Mouse (Mus musculus): ENCODE measurements at regions not wholly inside any gene's neighbourhood (a gene's known extent, or its start where the extent isn't known, plus 50 kb on each side); places are given as distances from the start of the nearest gene placed in this dataset.
A peak's percentile ranks its signal among the peaks of the same experiment; 100 is the strongest.
"Not testable (repeated sequence)": the region's sequence is repeated elsewhere in the genome, so short reads cannot be mapped to it uniquely, and the experiment has no call there.

GRCm38 (mm10) chr10:112521388-112521787, 250.5 kb downstream of the Kcnc2 start:
- DNase-seq (ENCODE audit: low spot score in 2 of 2): no peak

GRCm38 (mm10) chr10:112543051-112543450, 272.1 kb downstream of the Kcnc2 start:
- no peak for DNase-seq (ENCODE audit: low spot score in 2 of 2)

- DNase-seq (ENCODE audit: low spot score in 2 of 2): no peak
These were observed 301.0 kb downstream of the Kcnc2 start for GRCm38 (mm10) chr10:112571772-112572551.

- peak in 1 of 2 experiments; percentile 22 for DNase-seq (ENCODE audit: low spot score in 2 of 2)
These were observed 301.6 kb downstream of the Kcnc2 start for GRCm38 (mm10) chr10:112572556-112572955.

- peak; percentile 16 to 35 for DNase-seq (ENCODE audit: low spot score in 2 of 2)
These were observed 314.0 kb downstream of the Kcnc2 start for GRCm38 (mm10) chr10:112584939-112585338.

- DNase-seq (ENCODE audit: low spot score in 2 of 2): no peak
These were observed 323.4 kb downstream of the Kcnc2 start for GRCm38 (mm10) chr10:112594327-112594726.

- DNase-seq (ENCODE audit: low spot score in 2 of 2): no peak
These were observed 323.2 kb downstream of the Atxn7l3b start for GRCm38 (mm10) chr10:112605592-112605991.

- DNase-seq (ENCODE audit: low spot score in 2 of 2): no peak
These were observed 321.2 kb downstream of the Atxn7l3b start for GRCm38 (mm10) chr10:112607642-112608041.

GRCm38 (mm10) chr10:112611711-112612110, 317.1 kb downstream of the Atxn7l3b start:
- no peak for DNase-seq (ENCODE audit: low spot score in 2 of 2)

- DNase-seq (ENCODE audit: low spot score in 2 of 2): no peak
These were observed 315.1 kb downstream of the Atxn7l3b start for GRCm38 (mm10) chr10:112613751-112614150.

- no peak for DNase-seq (ENCODE audit: low spot score in 2 of 2)
These were observed 314.6 kb downstream of the Atxn7l3b start for GRCm38 (mm10) chr10:112614226-112614625.

- DNase-seq (ENCODE audit: low spot score in 2 of 2): no peak
These were observed 309.1 kb downstream of the Atxn7l3b start for GRCm38 (mm10) chr10:112619740-112620139.

GRCm38 (mm10) chr10:112629752-112630151, 299.0 kb downstream of the Atxn7l3b start:
- DNase-seq (ENCODE audit: low spot score in 2 of 2): no peak

GRCm38 (mm10) chr10:112635199-112635598, 293.6 kb downstream of the Atxn7l3b start:
- no peak for DNase-seq (ENCODE audit: low spot score in 2 of 2)

GRCm38 (mm10) chr10:112636574-112636973, 292.2 kb downstream of the Atxn7l3b start:
- DNase-seq (ENCODE audit: low spot score in 2 of 2): no peak

GRCm38 (mm10) chr10:112640551-112640950, 288.2 kb downstream of the Atxn7l3b start:
- not testable (repeated sequence) for DNase-seq (ENCODE audit: low spot score in 2 of 2)

GRCm38 (mm10) chr10:112648986-112649385, 279.8 kb downstream of the Atxn7l3b start:
- DNase-seq (ENCODE audit: low spot score in 2 of 2): no peak
